ENCODE assay signal across 8 mouse cellular contexts in the genomic region with DNA sequence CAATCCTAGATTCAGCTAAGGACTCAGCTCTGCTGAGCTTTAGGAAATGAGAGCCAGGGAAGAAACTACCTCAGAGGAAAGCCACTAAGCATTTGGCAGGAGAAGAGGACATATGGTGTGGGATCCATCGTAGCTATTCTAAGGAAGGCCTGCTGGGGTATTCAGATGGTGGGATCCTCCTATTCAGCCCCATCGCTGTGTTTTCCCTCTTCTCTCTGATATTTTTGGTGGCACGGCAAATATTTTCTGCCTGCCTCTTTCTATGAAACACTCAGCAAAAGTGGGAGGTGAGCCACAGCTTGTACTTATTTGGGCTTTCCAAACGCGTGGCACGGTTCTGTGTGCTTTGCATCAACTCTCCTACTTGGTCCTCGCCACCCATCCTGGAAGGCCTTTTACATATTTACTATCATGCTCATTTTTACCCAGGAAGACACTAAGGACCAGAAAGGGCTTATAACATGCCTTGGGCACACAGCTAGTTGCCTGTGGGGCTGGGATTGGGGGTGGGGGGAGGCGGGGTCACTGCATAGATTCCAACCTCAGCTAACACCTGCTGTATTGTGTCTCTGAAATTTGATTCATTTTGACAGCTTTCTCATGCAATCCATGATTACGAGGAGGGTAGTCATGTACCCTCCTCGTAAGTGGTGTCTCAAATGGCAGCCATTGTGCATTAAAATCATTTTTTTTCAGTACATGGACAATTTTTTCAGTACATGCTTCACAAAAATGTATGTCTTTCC. TPM values are rescaled to one million over a fixed set of nuclear protein-coding genes. Genes with fewer than 3 reads are reported as not detected.
A peak's percentile ranks its signal among the peaks of the same experiment; 100 is the strongest.
DNase-seq lines count a peak whose midpoint lies in the region; ATAC-seq lines count a peak whose summit lies in the region.

No protein-coding gene starts in this region.

- intact Hi-C loops in heart, postnatal 10 days (cut with DNase I): loop anchor here (5.0 kb wide), 1 partner anchor 56 kb away; no protein-coding TSS in a partner anchor

- H3K4me2 ChIP-seq in heart, embryonic 12.5 days: no peak overlapping the region

- peak overlapping the region; percentile 95 for H3K27ac ChIP-seq in heart, embryonic 12.5 days (ENCODE audit: poor library complexity, severe bottlenecking)
- peak overlapping the region; percentile 74 for H3K27ac ChIP-seq in limb, embryonic 10.5 days

- H3K36me3 ChIP-seq in heart, embryonic 12.5 days: no peaks in the 10 kb centered on the region
- no peaks in the 10 kb centered on the region for H3K36me3 ChIP-seq in limb, embryonic 10.5 days

- no peak overlapping the region for H3K9ac ChIP-seq in heart, embryonic 12.5 days

- no peaks in the 10 kb centered on the region for H3K9me3 ChIP-seq in heart, embryonic 12.5 days (replicated peaks)
- H3K9me3 ChIP-seq in limb, embryonic 10.5 days (replicated peaks): no peaks in the 10 kb centered on the region

- ATAC-seq in heart, embryonic 12.5 days (ENCODE audit: insufficient number of reproducible peaks, low FRiP score): no peak

- no peak overlapping the region for H3K4me3 ChIP-seq in heart, embryonic 12.5 days
- H3K4me3 ChIP-seq in limb, embryonic 10.5 days: no peak overlapping the region

- peaks cover 52% of the 10 kb centered on the region for H3K4me1 ChIP-seq in heart, embryonic 12.5 days (replicated peaks)
- peaks cover 44% of the 10 kb centered on the region for H3K4me1 ChIP-seq in limb, embryonic 10.5 days

- no peak for DNase-seq in heart, postnatal 10 days
- peak; percentile 11 for DNase-seq in cerebellum, adult 11 months
- peak; percentile 59 to 88 for DNase-seq in frontal cortex, postnatal 36 days (ENCODE audit: low spot score in 2 of 2)
- no peak for DNase-seq in limb, embryonic 10.5 days (ENCODE audit: low spot score)
- no peak for DNase-seq in c-Kit-positive CD71-positive TER-119-positive erythroid progenitor cells, embryonic 14.5 days (ENCODE audit: low spot score)
- DNase-seq in adrenal gland, postnatal 4 days (ENCODE audit: low spot score in 2 of 2): no peak
- DNase-seq in spleen, postnatal 4 days (ENCODE audit: low spot score in 2 of 2): no peak

- no peaks in the 10 kb centered on the region for H3K27me3 ChIP-seq in heart, embryonic 12.5 days (replicated peaks)
- H3K27me3 ChIP-seq in limb, embryonic 10.5 days (ENCODE audit: low read depth, poor library complexity, severe bottlenecking): no peaks in the 10 kb centered on the region

- WGBS in heart, embryonic 12.5 days: 82% methylated on average over 10 of the region's 10 CpGs
- 86% methylated on average over 10 of the region's 10 CpGs for WGBS in limb, embryonic 10.5 days

RNA-seq across cellular contexts. Expression of a gene that starts 46.1 kb away (rescaled TPM):
- 9.8 and 10.3 TPM in 2 replicates for polyA plus RNA-seq in heart, embryonic 12.5 days (2016; fragmentation: Nextera tagmentation; extraction: Ambion mirVana)
- 1 to 10 TPM in 1 of 2 experiments, under 1 TPM in 1; 0.87 to 1.2 TPM for total RNA-seq in heart, postnatal 10 days (2021)
- polyA plus RNA-seq in limb, embryonic 10.5 days (2016; fragmentation: Nextera tagmentation; extraction: Ambion mirVana): 25.1 and 25.4 TPM in 2 replicates
- total RNA-seq in adrenal gland, postnatal 4 days (2021): 1 to 10 TPM; 8.3 to 8.5 TPM

RNA-seq across cellular contexts. Expression of a gene that starts 46.3 kb away (rescaled TPM):
- 191 and 195 TPM in 2 replicates for polyA plus RNA-seq in heart, embryonic 12.5 days (2016; fragmentation: Nextera tagmentation; extraction: Ambion mirVana)
- total RNA-seq in heart, postnatal 10 days (2021): 10 to 100 TPM; 41.1 to 46.9 TPM
- 378 and 427 TPM in 2 replicates for polyA plus RNA-seq in limb, embryonic 10.5 days (2016; fragmentation: Nextera tagmentation; extraction: Ambion mirVana)
- total RNA-seq in adrenal gland, postnatal 4 days (2021): 100 to 1,000 TPM; 191 to 197 TPM

Comparison
In these comparisons a context has a peak if more than half of its experiments do, and no peak if none do; other contexts are left out.
1. DNase-seq: peak in cerebellum, adult 11 months (single experiment) and frontal cortex, postnatal 36 days (2 of 2); none in heart, postnatal 10 days (0 of 2), limb, embryonic 10.5 days (single experiment), c-Kit-positive CD71-positive TER-119-positive erythroid progenitor cells, embryonic 14.5 days (single experiment), adrenal gland, postnatal 4 days (0 of 2) and spleen, postnatal 4 days (0 of 2).
2. RNA of a gene that starts 46.1 kb away (total RNA-seq): 8.3 to 8.5 TPM in adrenal gland, postnatal 4 days; 0.87 to 1.2 TPM in heart, postnatal 10 days; every median in the first group is over 4 times any median in the second.
3. RNA of a gene that starts 46.3 kb away (total RNA-seq): 191 to 197 TPM in adrenal gland, postnatal 4 days; 41.1 to 46.9 TPM in heart, postnatal 10 days; every median in the first group is over 4 times any median in the second.